Mouse (Mus musculus) CD4-positive, CD25-positive, alpha-beta regulatory T cell (primary cell): ENCODE data around the gene Gsk3a. TPM values are rescaled to one million over a fixed set of nuclear protein-coding genes. Genes with fewer than 3 reads are reported as not detected.

ENCODE experiments used
- polyA plus RNA-seq: library from polyadenylated mRNA; unstranded; fragments of 100-300 nt; shearing (Covaris generic); gene quantifications from one replicate; pipeline ENCODE4 v1.2.1, GENCODE M21; 2017

The Gsk3a gene
- 102 TPM for polyA plus RNA-seq

GRCm38 (mm10) chr7:25237249-25238014 lies at the start of gene Gsk3a:
Gene Gsk3a, minus strand, starts transcription at chr7:25237851.

GRCm38 (mm10) chr7:25267301-25267750 lies 29.7 kb upstream of the Gsk3a start, which contains the start of gene Cic:
Gene Cic, plus strand, starts transcription at chr7:25267704.

GRCm38 (mm10) chr7:25250141-25250972 lies 12.7 kb upstream of the Gsk3a start, which contains the start of gene Erf:
Gene Erf, minus strand, starts transcription at chr7:25250761.

GRCm38 (mm10) chr7:25221102-25221883 lies 16.4 kb downstream of the Gsk3a start, which contains the start of gene Zfp526:
Gene Zfp526, plus strand, starts transcription at chr7:25221425.

GRCm38 (mm10) chr7:25220457-25221101 lies 17.1 kb downstream of the Gsk3a start, which contains the start of gene Dedd2:
Gene Dedd2, minus strand, starts transcription at chr7:25220615.

GRCm38 (mm10) chr7:25179606-25180161 lies 58.0 kb downstream of the Gsk3a start, which contains the start of gene Pou2f2:
Gene Pou2f2, minus strand, starts transcription at chr7:25179726.

Other genes with a start within 250 kb of the Gsk3a start
- gene Atp1a3, start 231.9 kb downstream of the Gsk3a start, polyA plus RNA-seq: 1.7 TPM
- 11.5 TPM for gene Grik5, start 165.5 kb downstream of the Gsk3a start, polyA plus RNA-seq
- gene Zfp574, start 165.3 kb downstream of the Gsk3a start, polyA plus RNA-seq: 31.1 TPM
- gene Pou2f2, start 58.1 kb downstream of the Gsk3a start, polyA plus RNA-seq: 113 TPM
- gene Dedd2, start 17.2 kb downstream of the Gsk3a start, polyA plus RNA-seq: 113 TPM
- 4.9 TPM for gene Zfp526, start 16.4 kb downstream of the Gsk3a start, polyA plus RNA-seq
- gene Erf, start 12.9 kb upstream of the Gsk3a start, polyA plus RNA-seq: 2.6 TPM
- 38.0 TPM for gene Cic, start 29.9 kb upstream of the Gsk3a start, polyA plus RNA-seq
- 36.8 TPM for gene Pafah1b3, start 60.1 kb upstream of the Gsk3a start, polyA plus RNA-seq
- gene Prr19, start 63.6 kb upstream of the Gsk3a start, polyA plus RNA-seq: not detected
- gene Tmem145, start 68.3 kb upstream of the Gsk3a start, polyA plus RNA-seq: not detected
- 0.13 TPM for gene Megf8, start 79.3 kb upstream of the Gsk3a start, polyA plus RNA-seq
- not detected for gene Cnfn, start 131.9 kb upstream of the Gsk3a start, polyA plus RNA-seq
- 19.4 TPM for gene Lipe, start 160.9 kb upstream of the Gsk3a start, polyA plus RNA-seq
- gene Cxcl17, start 175.0 kb upstream of the Gsk3a start, polyA plus RNA-seq: not detected
- 0.72 TPM for gene Ceacam1, start 239.8 kb upstream of the Gsk3a start, polyA plus RNA-seq